Mouse (Mus musculus) hindbrain, embryonic 15.5 days (tissue): ENCODE results near the gene Vmn1r37. TPM values are rescaled to one million over a fixed set of nuclear protein-coding genes. Genes with fewer than 3 reads are reported as not detected.
A peak's percentile ranks its signal among the peaks of the same experiment; 100 is the strongest.
"Not testable (repeated sequence)": the region's sequence is repeated elsewhere in the genome, so short reads cannot be mapped to it uniquely, and the experiment has no call there.

ENCODE experiments used
- ATAC-seq: fragments of 200-750 bp; cut with Nextera tagmentation; 2 replicates; pipeline ENCODE4 v1.8.0; 2017; ENCODE audit warnings: low read depth, moderate number of reproducible peaks, moderate TSS enrichment; ENCODE audit not compliant: low FRiP score
- H3K27ac ChIP-seq: fragments of 300-500 bp; sonication (generic); replicated peaks from 2 replicates; pipeline ENCODE4 v1.5.1; 2015; ENCODE audit warnings: mild to moderate bottlenecking, inconsistent platforms
- H3K27me3 ChIP-seq: fragments of 300-500 bp; sonication (generic); 2 replicates; pipeline ENCODE4 v1.6.1; 2015; ENCODE audit warnings: control low read depth, inconsistent platforms
- H3K36me3 ChIP-seq: fragments of 300-500 bp; sonication (generic); 2 replicates; pipeline ENCODE4 v1.6.1; 2015; ENCODE audit warnings: control low read depth, inconsistent platforms
- H3K4me1 ChIP-seq: fragments of 300-500 bp; sonication (generic); replicated peaks from 2 replicates; pipeline ENCODE4 v1.6.1; 2015; ENCODE audit warnings: control low read depth, inconsistent platforms
- H3K4me2 ChIP-seq: fragments of 300-500 bp; sonication (generic); 2 replicates; pipeline ENCODE4 v1.6.1; 2015; ENCODE audit warnings: moderate library complexity, mild to moderate bottlenecking, inconsistent platforms
- H3K4me3 ChIP-seq: fragments of 300-500 bp; sonication (generic); 2 replicates; pipeline ENCODE4 v1.5.1; 2015; ENCODE audit warnings: mild to moderate bottlenecking, inconsistent platforms
- H3K9ac ChIP-seq: fragments of 300-500 bp; sonication (generic); 2 replicates; pipeline ENCODE4 v1.6.1; 2015; ENCODE audit warnings: inconsistent platforms
- H3K9me3 ChIP-seq: fragments of 300-500 bp; sonication (generic); 2 replicates; pipeline ENCODE4 v1.6.1; 2016; ENCODE audit warnings: control low read depth, inconsistent platforms
- WGBS: fragments of 180-500 bp; shearing (Covaris S2); methylation state at CpG from one replicate; pipeline ENCODE4 v1.1.7; 2015; 5-methylcytosine and 5-hydroxymethylcytosine counted together
- polyA plus RNA-seq: library from polyadenylated mRNA; unstranded; fragments of >200 nt; fragmentation: Nextera tagmentation; extraction: Ambion mirVana; gene quantifications from 2 replicates; pipeline ENCODE4 v1.2.1, GENCODE M21; 2015

Vmn1r37 gene
- polyA plus RNA-seq: not detected in 2 replicates

- H3K36me3 ChIP-seq, H3K27ac ChIP-seq, H3K9me3 ChIP-seq, H3K27me3 ChIP-seq, H3K9ac ChIP-seq, ATAC-seq, H3K4me3 ChIP-seq, H3K4me1 ChIP-seq, H3K4me2 ChIP-seq: not testable (repeated sequence)
Measured at GRCm38 (mm10) chr6:66729082-66729481, at the start of gene Vmn1r37. Gene Vmn1r37, plus strand, starts transcription at chr6:66729382.

- no peak for ATAC-seq
- no peak within 1 kb of the TSS for H3K9ac ChIP-seq
- 86% methylated on average over 3 of the region's 3 CpGs for WGBS
- no peaks in the 10 kb centered on the region for H3K36me3 ChIP-seq
- H3K27me3 ChIP-seq: no peaks in the 10 kb centered on the region
- H3K9me3 ChIP-seq: no peaks in the 10 kb centered on the region
- H3K4me3 ChIP-seq: no peak within 1 kb of the TSS
- H3K4me1 ChIP-seq: no peaks in the 10 kb centered on the region
- H3K4me2 ChIP-seq: no peak within 1 kb of the TSS
- H3K27ac ChIP-seq: no peak within 1 kb of the TSS
Measured at GRCm38 (mm10) chr6:66685806-66686205, 43.4 kb upstream of the Vmn1r37 start, which contains the start of gene Vmn1r35. Gene Vmn1r35, minus strand, starts transcription at chr6:66685906.

GRCm38 (mm10) chr6:66708901-66709300, 20.3 kb upstream of the Vmn1r37 start:
- ATAC-seq: no peak
- Histone ChIP-seq H3K9ac (no peak overlapping the region), H3K27ac (no peak overlapping the region), H3K4me2 (no peak overlapping the region), H3K4me3 (no peak overlapping the region), H3K4me1 (no peaks in the 10 kb centered on the region), H3K27me3 (no peaks in the 10 kb centered on the region), H3K36me3 (no peaks in the 10 kb centered on the region), H3K9me3 (no peaks in the 10 kb centered on the region)

GRCm38 (mm10) chr6:66713854-66714253, 15.3 kb upstream of the Vmn1r37 start:
- 79% methylated on average over 3 of the region's 3 CpGs for WGBS
- no peak overlapping the region for H3K4me3 ChIP-seq
- H3K9me3 ChIP-seq: no peaks in the 10 kb centered on the region
- no peaks in the 10 kb centered on the region for H3K4me1 ChIP-seq
- H3K4me2 ChIP-seq: no peak overlapping the region
- H3K36me3 ChIP-seq: no peaks in the 10 kb centered on the region
- H3K27ac ChIP-seq: no peak overlapping the region
- ATAC-seq: 0 out of 2 replicates have a peak, but pooled peaks have one; percentile 34
- no peak overlapping the region for H3K9ac ChIP-seq
- H3K27me3 ChIP-seq: no peaks in the 10 kb centered on the region

GRCm38 (mm10) chr6:66719068-66719467, 10.1 kb upstream of the Vmn1r37 start, which contains the start of gene Vmn1r36:
Gene Vmn1r36, minus strand, starts transcription at chr6:66719168.
- H3K9me3 ChIP-seq, ATAC-seq, H3K4me2 ChIP-seq, H3K4me3 ChIP-seq, H3K36me3 ChIP-seq, H3K27ac ChIP-seq, H3K27me3 ChIP-seq, H3K4me1 ChIP-seq, H3K9ac ChIP-seq: not testable (repeated sequence)
- WGBS: 83% methylated on average over 2 of the region's 2 CpGs

- not testable (repeated sequence) for H3K4me1 ChIP-seq, H3K36me3 ChIP-seq, H3K9ac ChIP-seq, H3K9me3 ChIP-seq, H3K4me3 ChIP-seq, H3K4me2 ChIP-seq, ATAC-seq, H3K27ac ChIP-seq, H3K27me3 ChIP-seq
Measured at GRCm38 (mm10) chr6:66782527-66782926, 53.3 kb downstream of the Vmn1r37 start, which contains the start of gene Vmn1r38. Gene Vmn1r38, minus strand, starts transcription at chr6:66782627.

Other genes with a start within 250 kb of the Vmn1r37 start
- 20.3 and 24.9 TPM in 2 replicates for gene Mad2l1, start 194.0 kb upstream of the Vmn1r37 start, polyA plus RNA-seq
- not detected in 2 replicates for gene Vmn1r32, start 169.3 kb upstream of the Vmn1r37 start, polyA plus RNA-seq
- gene Vmn1r33, start 111.1 kb upstream of the Vmn1r37 start, polyA plus RNA-seq: not detected in 2 replicates
- gene Vmn1r34, start 85.5 kb upstream of the Vmn1r37 start, polyA plus RNA-seq: not detected in 2 replicates
- gene Vmn1r35, start 43.5 kb upstream of the Vmn1r37 start, polyA plus RNA-seq: not detected in 2 replicates
- not detected in 2 replicates for gene Vmn1r36, start 10.2 kb upstream of the Vmn1r37 start, polyA plus RNA-seq
- gene Vmn1r38, start 53.2 kb downstream of the Vmn1r37 start, polyA plus RNA-seq: not detected in 2 replicates
- not detected in 2 replicates for gene Vmn1r39, start 81.2 kb downstream of the Vmn1r37 start, polyA plus RNA-seq
- gene Gng12, start 167.0 kb downstream of the Vmn1r37 start, polyA plus RNA-seq: 55.1 and 56.5 TPM in 2 replicates